Comparison of ENCODE assay signal across 10 mouse cellular contexts in the genomic region with DNA sequence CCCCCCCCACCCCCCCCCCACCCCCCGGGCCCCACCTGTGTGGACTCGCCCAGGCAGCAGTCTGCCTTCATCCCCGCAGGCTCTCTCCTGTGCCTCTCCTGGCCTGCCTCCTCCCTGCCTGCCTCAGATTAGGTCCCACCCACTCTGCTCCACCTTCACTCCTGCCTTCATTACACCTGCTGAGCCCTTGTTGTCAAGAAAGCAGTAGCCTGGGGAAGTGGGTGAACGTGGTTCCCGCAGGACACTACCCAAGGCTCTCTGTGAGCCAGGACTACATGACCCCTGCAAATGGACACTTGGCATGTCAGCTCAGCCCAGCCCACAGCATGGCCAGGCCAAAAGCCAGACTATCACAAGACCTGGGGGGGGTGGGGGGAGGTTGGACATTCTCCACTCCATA. TPM values are rescaled to one million over a fixed set of nuclear protein-coding genes. Genes with fewer than 3 reads are reported as not detected.
DNase-seq lines count a peak whose midpoint lies in the region; ATAC-seq lines count a peak whose summit lies in the region.
"Had no signal": no experiment of that assay in that cellular context is flagged by ENCODE, and none has a peak within 500 bp of the region (broad histone marks: within the 10 kb centered on the region; RNA-seq: fewer than 3 reads in every experiment).

No protein-coding gene starts in this region.

- DNase-seq in heart, postnatal 25 days (ENCODE audit: low spot score): no peak
- DNase-seq in 3T3-L1 (ENCODE audit: low read depth, low spot score): peak; percentile 51
- DNase-seq in cerebellum, adult 9-11 months: peak; percentile 68
- no peak for DNase-seq in gastrocnemius, postnatal 14 days
- DNase-seq in ovary, postnatal 10 days (ENCODE audit: low spot score): no peak
- no peak for DNase-seq in left cerebral cortex, adult 8-10 months (ENCODE audit: low spot score in 2 of 2)

- no peaks in the 10 kb centered on the region for H3K27me3 ChIP-seq in heart, embryonic 12.5 days (replicated peaks)
- H3K27me3 ChIP-seq in limb, embryonic 13.5 days: peaks cover 50% of the 10 kb centered on the region
- H3K27me3 ChIP-seq: Patski had no signal

- 0 out of 2 replicates have a peak overlapping the region, but pooled peaks have one; percentile 10 for H3K27ac ChIP-seq in heart, embryonic 12.5 days (ENCODE audit: poor library complexity, severe bottlenecking)
- no peak overlapping the region for H3K27ac ChIP-seq in limb, embryonic 13.5 days

- peak overlapping the region; percentile 39 for H3K4me3 ChIP-seq in heart, embryonic 12.5 days
- H3K4me3 ChIP-seq in limb, embryonic 13.5 days: no peak overlapping the region; the same call in 1 of the 2 replicates

- intact Hi-C loops in heart, postnatal 25 days (cut with DNase I): no loop called here
- intact Hi-C loops in gastrocnemius, postnatal 14 days (cut with DNase I; ENCODE audit: low total_unique reads): no loop called here

- no peaks in the 10 kb centered on the region for H3K9me3 ChIP-seq in heart, embryonic 12.5 days (replicated peaks)
- no peaks in the 10 kb centered on the region for H3K9me3 ChIP-seq in limb, embryonic 13.5 days

- WGBS in heart, embryonic 12.5 days: 5% methylated on average over 2 of the region's 5 CpGs
- 10% methylated on average over 2 of the region's 5 CpGs for WGBS in limb, embryonic 13.5 days

- peaks cover 61% of the 10 kb centered on the region for H3K4me1 ChIP-seq in heart, embryonic 12.5 days (replicated peaks)
- peaks cover 35% of the 10 kb centered on the region for H3K4me1 ChIP-seq in limb, embryonic 13.5 days

- peak overlapping the region; percentile 47; the same call in 1 of the 2 replicates for H3K9ac ChIP-seq in heart, embryonic 12.5 days
- no peak overlapping the region for H3K9ac ChIP-seq in limb, embryonic 13.5 days

- H3K4me2 ChIP-seq in heart, embryonic 12.5 days: peak overlapping the region; percentile 71
- peak overlapping the region; percentile 69 for H3K4me2 ChIP-seq in limb, embryonic 13.5 days (replicated peaks)

- ATAC-seq in heart, embryonic 12.5 days (ENCODE audit: insufficient number of reproducible peaks, low FRiP score): peak; percentile 51; the same call in 1 of the 2 replicates
- peak; percentile 52; the same call in 1 of the 2 replicates for ATAC-seq in limb, embryonic 13.5 days (ENCODE audit: low FRiP score, low read depth)
- ATAC-seq: Patski had no signal

- peaks cover 8% of the 10 kb centered on the region for H3K36me3 ChIP-seq in heart, embryonic 12.5 days
- no peaks in the 10 kb centered on the region for H3K36me3 ChIP-seq in limb, embryonic 13.5 days

RNA-seq across cellular contexts. Expression of gene Trhr2, which starts 16.3 kb away (rescaled TPM):
- not detected in 2 replicates for polyA plus RNA-seq in heart, embryonic 12.5 days (2016; fragmentation: Nextera tagmentation; extraction: Ambion mirVana)
- not detected for total RNA-seq in heart, postnatal 25 days (2021)
- 0.14 and 0.38 TPM in 2 replicates for polyA plus RNA-seq in limb, embryonic 13.5 days (2015; fragmentation: Nextera tagmentation; extraction: Ambion mirVana)
- not detected for total RNA-seq in gastrocnemius, postnatal 14 days (2021)
- total RNA-seq in left cerebral cortex, adult 8-10 months (2022): 10 to 100 TPM in 3 of 4 experiments, 1 to 10 TPM in 1; 8.6 to 11.3 (median 10.8) TPM
- total RNA-seq: neutrophil, adult 5-6 weeks had no signal

RNA-seq across cellular contexts. Expression of gene Zc3h18, which starts 32.2 kb away (rescaled TPM):
- polyA plus RNA-seq in heart, embryonic 12.5 days (2016; fragmentation: Nextera tagmentation; extraction: Ambion mirVana): 41.4 and 43.0 TPM in 2 replicates
- total RNA-seq in heart, postnatal 25 days (2021): 10 to 100 TPM; 20.1 to 21.8 TPM
- polyA plus RNA-seq in limb, embryonic 13.5 days (2015; fragmentation: Nextera tagmentation; extraction: Ambion mirVana): 59.2 and 59.9 TPM in 2 replicates
- total RNA-seq in gastrocnemius, postnatal 14 days (2021): 10 to 100 TPM; 21.6 to 23.5 TPM
- 10 to 100 TPM; 38.8 to 41.1 (median 40.4) TPM for total RNA-seq in left cerebral cortex, adult 8-10 months (2022)

Comparison
In these comparisons a context has a peak if more than half of its experiments do, and no peak if none do; other contexts are left out.
1. DNase-seq: peak in 3T3-L1 (single experiment) and cerebellum, adult 9-11 months (single experiment); none in heart, postnatal 25 days (single experiment), gastrocnemius, postnatal 14 days (single experiment), ovary, postnatal 10 days (single experiment) and left cerebral cortex, adult 8-10 months (0 of 2).
2. RNA of gene Trhr2, which starts 16.3 kb away (total RNA-seq): 8.6 to 11.3 TPM in left cerebral cortex, adult 8-10 months; not detected in heart, postnatal 25 days and not detected in gastrocnemius, postnatal 14 days; every median in the first group is over 4 times any median in the second.